Mouse (Mus musculus): ENCODE data around the gene Gck. TPM values are rescaled to one million over a fixed set of nuclear protein-coding genes. Genes with fewer than 3 reads are reported as not detected.

The Gck gene
- polyA plus RNA-seq, 1 experiment = 0.27 TPM

DNA sequence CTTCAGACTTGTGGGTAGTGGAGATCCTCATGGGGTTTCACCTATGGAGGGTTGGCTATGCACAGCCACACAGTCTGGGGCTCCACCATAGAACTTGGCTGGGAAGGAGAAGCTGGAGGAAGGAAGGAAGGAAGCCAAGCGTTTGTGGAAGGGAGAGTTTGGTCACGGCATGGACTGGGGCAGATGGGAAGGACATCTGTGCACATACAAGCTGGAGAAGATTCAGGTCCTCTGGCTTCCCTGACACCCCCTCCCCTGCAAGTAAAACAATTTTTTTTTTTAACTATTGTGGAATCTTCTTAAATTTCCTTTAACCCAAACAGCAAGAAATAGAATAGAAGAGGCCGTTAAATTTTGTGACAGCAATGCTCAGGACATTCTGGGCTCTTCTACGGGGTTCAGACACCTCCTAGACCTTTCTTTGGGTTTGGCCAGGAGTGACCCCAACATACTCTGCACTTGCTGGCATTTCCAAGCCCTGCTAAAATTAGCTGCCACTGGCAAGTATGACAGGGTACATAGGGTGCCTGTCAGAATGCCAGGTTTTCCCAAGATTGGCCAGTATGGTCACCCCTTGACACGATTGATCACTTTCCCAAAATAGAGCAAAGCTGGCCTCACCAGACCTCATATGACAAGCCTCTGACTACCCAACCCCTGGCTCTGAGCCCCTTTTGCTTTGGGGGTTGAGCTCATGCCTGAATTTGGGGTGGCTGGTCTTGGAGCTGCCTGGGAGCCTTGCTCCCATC, 34.3 kb downstream of the Gck start:
- H3K27me3 ChIP-seq (ENCODE audit: control insufficient read depth, insufficient read depth, low read length) = no peaks in the 10 kb centered on the region
- no peak overlapping the region for H3K27ac ChIP-seq (ENCODE audit: insufficient read depth, low read length)
- DNase-seq (ENCODE audit: low read depth in 1 of 2, low spot score in 2 of 2) = no peak
- TF ChIP-seq CTCF (IDR thresholded peaks at IDR 0.05; ENCODE audit: extremely low read depth, insufficient read depth, insufficient read length, insufficient replicate concordance) (no peak), POLR2A (IDR thresholded peaks at IDR 0.05; ENCODE audit: low read depth, low read length) (no peak)
- no peaks in the 10 kb centered on the region for H3K36me3 ChIP-seq (ENCODE audit: control insufficient read depth, insufficient read depth, low read length)
- WGBS = 53% methylated on average over 5 of the region's 5 CpGs
- no peak overlapping the region for H3K4me3 ChIP-seq (ENCODE audit: extremely low read depth, insufficient read depth, insufficient read length)
- H3K4me1 ChIP-seq (ENCODE audit: control insufficient read depth, insufficient read depth, insufficient read length) = no peaks in the 10 kb centered on the region

DNA sequence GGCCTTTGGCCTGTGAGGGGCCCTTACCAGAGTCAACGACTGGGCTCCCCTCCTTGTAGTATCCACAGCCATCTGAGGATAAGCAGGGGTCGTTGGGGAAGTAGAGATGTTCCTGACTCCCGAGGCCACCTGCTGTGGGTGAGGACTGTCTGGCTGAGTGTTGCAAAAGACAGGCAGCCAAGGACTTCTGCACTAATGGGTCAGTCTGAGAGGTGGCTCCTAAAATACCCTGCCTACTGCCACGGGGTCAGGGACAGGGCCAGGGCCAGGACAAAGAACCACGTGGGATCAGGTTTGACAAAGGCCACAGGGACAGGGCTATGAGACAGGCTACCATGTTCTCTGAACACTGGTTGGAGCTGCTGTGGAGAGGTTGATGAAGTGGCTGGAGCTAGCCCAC, 34.9 kb downstream of the Gck start:
- 65% methylated on average over 5 of the region's 5 CpGs for WGBS
- Histone ChIP-seq H3K27me3 (ENCODE audit: control insufficient read depth, insufficient read depth, low read length) (no peaks in the 10 kb centered on the region), H3K27ac (ENCODE audit: insufficient read depth, low read length) (no peak overlapping the region), H3K4me1 (ENCODE audit: control insufficient read depth, insufficient read depth, insufficient read length) (no peaks in the 10 kb centered on the region), H3K36me3 (ENCODE audit: control insufficient read depth, insufficient read depth, low read length) (no peaks in the 10 kb centered on the region), H3K4me3 (ENCODE audit: extremely low read depth, insufficient read depth, insufficient read length) (no peak overlapping the region)
- TF ChIP-seq CTCF (IDR thresholded peaks at IDR 0.05; ENCODE audit: extremely low read depth, insufficient read depth, insufficient read length, insufficient replicate concordance) (no peak), POLR2A (IDR thresholded peaks at IDR 0.05; ENCODE audit: low read depth, low read length) (no peak)
- DNase-seq (ENCODE audit: low read depth in 1 of 2, low spot score in 2 of 2) = no peak

DNA sequence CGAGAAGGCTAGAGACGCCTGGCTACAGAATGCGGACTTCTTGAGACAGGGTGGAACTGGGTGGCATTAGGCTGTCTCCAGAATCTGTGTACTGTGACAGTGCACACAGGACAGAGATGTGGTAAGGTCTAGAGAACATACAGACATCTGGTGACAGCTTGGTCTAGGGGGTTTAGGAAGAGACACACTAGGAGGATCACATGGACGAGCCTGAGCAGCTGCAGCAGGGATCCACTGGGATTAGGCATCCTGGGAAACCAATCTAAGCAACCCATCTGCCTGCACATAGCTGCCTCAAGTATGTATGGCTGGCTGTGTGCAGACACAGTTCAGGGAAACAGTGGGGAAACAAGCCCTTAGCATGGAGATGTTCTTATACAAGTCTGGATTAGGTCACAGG, 35.9 kb downstream of the Gck start:
- Histone ChIP-seq H3K4me3 (ENCODE audit: extremely low read depth, insufficient read depth, insufficient read length) (no peak overlapping the region), H3K27me3 (ENCODE audit: control insufficient read depth, insufficient read depth, low read length) (no peaks in the 10 kb centered on the region), H3K27ac (ENCODE audit: insufficient read depth, low read length) (no peak overlapping the region), H3K36me3 (ENCODE audit: control insufficient read depth, insufficient read depth, low read length) (no peaks in the 10 kb centered on the region), H3K4me1 (ENCODE audit: control insufficient read depth, insufficient read depth, insufficient read length) (no peaks in the 10 kb centered on the region)
- no peak for TF ChIP-seq CTCF (IDR thresholded peaks at IDR 0.05; ENCODE audit: extremely low read depth, insufficient read depth, insufficient read length, insufficient replicate concordance)
- no peak for TF ChIP-seq POLR2A (IDR thresholded peaks at IDR 0.05; ENCODE audit: low read depth, low read length)
- DNase-seq (ENCODE audit: low read depth in 1 of 2, low spot score in 2 of 2) = no peak
- WGBS = 72% methylated on average over 4 of the region's 4 CpGs

DNA sequence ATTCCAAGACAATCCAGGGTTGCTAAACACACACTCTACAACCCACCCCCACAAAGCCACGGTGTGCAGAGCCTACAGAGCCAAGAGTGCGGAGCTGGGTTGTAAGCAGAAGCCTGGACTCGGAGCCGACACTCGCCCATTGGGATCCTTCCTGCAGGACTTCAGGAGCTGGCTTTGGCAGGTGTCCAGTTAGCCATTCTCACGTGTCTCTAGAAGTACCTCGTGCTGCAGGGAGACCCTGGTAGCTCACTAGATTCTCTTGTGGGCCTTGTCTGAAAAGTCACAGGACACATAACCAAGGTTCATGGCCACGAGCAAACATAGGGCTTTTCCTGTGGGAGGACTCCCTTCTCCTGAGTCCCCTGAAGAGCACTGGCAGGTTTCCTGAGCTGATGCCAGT, 36.6 kb downstream of the Gck start:
- Histone ChIP-seq H3K36me3 (ENCODE audit: control insufficient read depth, insufficient read depth, low read length) (no peaks in the 10 kb centered on the region), H3K4me1 (ENCODE audit: control insufficient read depth, insufficient read depth, insufficient read length) (no peaks in the 10 kb centered on the region), H3K27ac (ENCODE audit: insufficient read depth, low read length) (no peak overlapping the region), H3K4me3 (ENCODE audit: extremely low read depth, insufficient read depth, insufficient read length) (no peak overlapping the region), H3K27me3 (ENCODE audit: control insufficient read depth, insufficient read depth, low read length) (no peaks in the 10 kb centered on the region)
- no peak for DNase-seq (ENCODE audit: low read depth in 1 of 2, low spot score in 2 of 2)
- WGBS = 73% methylated on average over 8 of the region's 8 CpGs
- TF ChIP-seq CTCF (IDR thresholded peaks at IDR 0.05; ENCODE audit: extremely low read depth, insufficient read depth, insufficient read length, insufficient replicate concordance) (no peak), POLR2A (IDR thresholded peaks at IDR 0.05; ENCODE audit: low read depth, low read length) (no peak)

DNA sequence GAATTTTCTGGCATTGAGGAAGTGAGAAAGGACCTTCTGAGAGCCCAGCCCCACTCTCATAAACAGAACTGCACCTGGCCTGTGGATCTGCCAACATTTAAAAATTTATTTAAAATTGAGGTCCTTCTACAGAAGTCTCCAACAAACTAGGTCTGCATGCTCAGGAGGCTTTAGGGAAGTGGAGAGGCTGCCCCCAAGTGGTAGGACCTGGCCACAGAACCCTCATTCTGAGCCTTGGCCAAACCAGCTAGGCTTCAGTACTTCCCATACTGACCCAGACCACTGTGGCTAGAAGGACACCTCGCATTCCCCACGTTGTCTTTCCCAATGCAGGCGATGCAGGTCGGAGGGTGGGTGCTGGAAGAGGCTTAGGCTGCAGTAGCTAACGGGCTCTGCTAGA, 37.2 kb downstream of the Gck start:
- WGBS = 28% methylated on average over 5 of the region's 5 CpGs
- H3K27ac ChIP-seq (ENCODE audit: insufficient read depth, low read length) = no peak overlapping the region
- no peaks in the 10 kb centered on the region for H3K36me3 ChIP-seq (ENCODE audit: control insufficient read depth, insufficient read depth, low read length)

DNA sequence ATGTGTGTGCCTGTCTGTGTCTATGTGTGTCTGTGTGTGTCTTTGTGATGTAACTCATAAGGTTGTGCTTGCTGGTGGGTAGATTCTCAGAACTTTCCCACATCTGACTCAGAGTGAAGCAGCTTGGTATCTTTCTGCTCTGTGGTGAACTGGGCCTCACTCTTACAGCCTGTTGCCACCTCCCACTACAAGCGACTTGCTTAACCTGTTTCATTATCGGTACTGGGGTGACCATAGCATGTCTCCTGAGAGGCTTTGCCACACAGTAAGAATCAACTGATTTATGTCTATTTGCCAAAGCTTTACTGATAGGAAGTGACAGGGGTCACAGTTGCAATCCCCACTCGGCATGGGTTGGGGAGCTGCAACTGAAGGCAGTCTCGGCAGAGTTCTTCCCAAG, 41.2 kb downstream of the Gck start:
- WGBS = 92% methylated on average over 4 of the region's 4 CpGs
- TF ChIP-seq CTCF (IDR thresholded peaks at IDR 0.05; ENCODE audit: extremely low read depth, insufficient read depth, insufficient read length, insufficient replicate concordance) (no peak), POLR2A (IDR thresholded peaks at IDR 0.05; ENCODE audit: low read depth, low read length) (no peak)

More for the DNA sequence above, 37.2 kb downstream of the Gck start:
- Histone ChIP-seq H3K4me1 (ENCODE audit: control insufficient read depth, insufficient read depth, insufficient read length) (no peaks in the 10 kb centered on the region), H3K4me3 (ENCODE audit: extremely low read depth, insufficient read depth, insufficient read length) (no peak overlapping the region), H3K27me3 (ENCODE audit: control insufficient read depth, insufficient read depth, low read length) (no peaks in the 10 kb centered on the region)
- TF ChIP-seq CTCF (IDR thresholded peaks at IDR 0.05; ENCODE audit: extremely low read depth, insufficient read depth, insufficient read length, insufficient replicate concordance) = peak; percentile 57; the same call in 1 of the 2 replicates
- no peak for TF ChIP-seq POLR2A (IDR thresholded peaks at IDR 0.05; ENCODE audit: low read depth, low read length)
- peak in 1 of 2 experiments; percentile 49 for DNase-seq (ENCODE audit: low read depth in 1 of 2, low spot score in 2 of 2)

DNA sequence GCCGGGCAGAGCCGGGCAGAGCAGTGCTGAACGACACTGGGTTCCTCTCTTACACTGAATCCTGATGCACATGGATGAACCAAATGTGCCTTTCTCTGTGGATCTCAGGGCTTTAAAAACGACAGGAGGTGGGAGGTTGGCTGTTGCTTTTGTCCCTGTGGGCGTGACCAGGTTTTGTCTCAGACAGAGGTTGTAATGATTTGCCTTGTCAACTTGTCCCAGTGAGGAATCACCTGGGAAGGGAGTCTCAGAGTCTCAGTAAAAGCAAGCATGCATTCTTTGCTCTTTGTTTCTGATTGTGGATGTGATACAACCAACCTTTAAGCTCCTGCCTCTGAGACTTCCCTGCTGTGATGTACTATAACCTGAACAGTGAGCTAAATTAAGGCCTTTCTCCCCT, 42.8 kb downstream of the Gck start:
- Histone ChIP-seq H3K4me1 (ENCODE audit: control insufficient read depth, insufficient read depth, insufficient read length) (no peaks in the 10 kb centered on the region), H3K27me3 (ENCODE audit: control insufficient read depth, insufficient read depth, low read length) (no peaks in the 10 kb centered on the region), H3K27ac (ENCODE audit: insufficient read depth, low read length) (no peak overlapping the region), H3K4me3 (ENCODE audit: extremely low read depth, insufficient read depth, insufficient read length) (no peak overlapping the region), H3K36me3 (ENCODE audit: control insufficient read depth, insufficient read depth, low read length) (no peaks in the 10 kb centered on the region)
- DNase-seq (ENCODE audit: low read depth in 1 of 2, low spot score in 2 of 2) = no peak
- TF ChIP-seq CTCF (IDR thresholded peaks at IDR 0.05; ENCODE audit: extremely low read depth, insufficient read depth, insufficient read length, insufficient replicate concordance) (no peak), POLR2A (IDR thresholded peaks at IDR 0.05; ENCODE audit: low read depth, low read length) (no peak)
- 80% methylated on average over 5 of the region's 5 CpGs for WGBS

More for the DNA sequence above, 41.2 kb downstream of the Gck start:
- no peak for DNase-seq (ENCODE audit: low read depth in 1 of 2, low spot score in 2 of 2)
- H3K27ac ChIP-seq (ENCODE audit: insufficient read depth, low read length) = no peak overlapping the region
- no peaks in the 10 kb centered on the region for H3K27me3 ChIP-seq (ENCODE audit: control insufficient read depth, insufficient read depth, low read length)
- no peak overlapping the region for H3K4me3 ChIP-seq (ENCODE audit: extremely low read depth, insufficient read depth, insufficient read length)
- H3K4me1 ChIP-seq (ENCODE audit: control insufficient read depth, insufficient read depth, insufficient read length) = no peaks in the 10 kb centered on the region
- no peaks in the 10 kb centered on the region for H3K36me3 ChIP-seq (ENCODE audit: control insufficient read depth, insufficient read depth, low read length)
